Mouse (Mus musculus) gastrocnemius, postnatal 4 days (tissue): Measurements from ENCODE around the gene Fbrs. TPM values are rescaled to one million over a fixed set of nuclear protein-coding genes. Genes with fewer than 3 reads are reported as not detected.
"Not testable (repeated sequence)": the region's sequence is repeated elsewhere in the genome, so short reads cannot be mapped to it uniquely, and the experiment has no call there.

Source experiments
- DNase-seq, 2 experiments: peaks; one replicate each; pipeline ENCODE4 v3.0.0; 2021 to 2022; ENCODE audit warnings: low spot score in 2 of 2, mixed read lengths in 2 of 2
- total RNA-seq, 2 experiments: library from RNA; stranded (reverse); gene quantifications; 2 replicates each; pipeline ENCODE4 v1.2.3; 2021

Gene Fbrs
- total RNA-seq, 2 experiments from 2014 or later: 39.7 to 51.3 TPM

DNA sequence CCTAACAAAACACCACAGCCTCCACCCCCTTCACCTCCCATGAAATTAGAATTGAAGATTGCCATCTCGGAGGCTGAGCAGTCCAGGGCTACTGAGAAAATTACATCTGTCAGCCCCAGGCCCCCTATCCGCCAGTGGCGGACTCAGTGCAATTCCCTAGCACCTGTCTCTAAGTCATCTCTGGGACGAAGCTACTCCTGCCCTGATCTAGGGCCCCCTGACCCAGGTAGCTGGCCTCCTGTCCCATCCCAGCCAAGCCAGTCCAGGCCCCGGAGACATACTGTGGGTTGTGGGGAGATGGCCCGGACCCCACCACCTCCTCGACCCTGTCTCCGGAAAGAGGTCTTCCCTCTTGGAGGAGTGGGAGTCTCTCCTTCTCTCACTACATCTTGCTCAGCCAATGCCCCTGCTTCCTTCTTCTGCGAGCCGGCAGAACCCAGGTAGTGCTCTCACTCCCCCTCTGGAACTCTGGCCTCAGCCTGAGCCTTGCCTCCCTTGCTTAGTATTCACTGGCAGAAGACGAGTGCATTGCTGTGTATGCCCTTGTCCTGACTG is 3.7 kb upstream of the Fbrs start:
- no peak for DNase-seq

DNA sequence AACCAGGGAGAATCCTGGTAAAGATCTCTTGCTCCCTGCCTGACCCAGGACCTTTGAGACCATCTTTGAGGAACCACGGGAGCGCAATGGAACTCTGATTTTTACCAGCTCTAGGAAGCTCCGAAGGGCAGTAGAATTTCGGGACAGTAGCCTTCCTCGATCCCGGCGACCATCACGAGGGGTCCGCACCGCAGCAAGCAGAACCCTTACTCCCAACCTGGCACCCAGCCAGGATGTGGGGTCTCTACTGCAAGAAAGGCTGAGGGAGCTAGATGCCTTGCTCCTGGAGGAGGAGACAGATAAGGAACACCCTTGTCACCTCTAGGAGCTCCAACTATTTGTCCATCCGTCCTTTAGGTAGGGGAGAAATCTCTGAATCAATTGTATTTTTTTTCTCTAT is 2.7 kb upstream of the Fbrs start:
- no peak for DNase-seq

DNA sequence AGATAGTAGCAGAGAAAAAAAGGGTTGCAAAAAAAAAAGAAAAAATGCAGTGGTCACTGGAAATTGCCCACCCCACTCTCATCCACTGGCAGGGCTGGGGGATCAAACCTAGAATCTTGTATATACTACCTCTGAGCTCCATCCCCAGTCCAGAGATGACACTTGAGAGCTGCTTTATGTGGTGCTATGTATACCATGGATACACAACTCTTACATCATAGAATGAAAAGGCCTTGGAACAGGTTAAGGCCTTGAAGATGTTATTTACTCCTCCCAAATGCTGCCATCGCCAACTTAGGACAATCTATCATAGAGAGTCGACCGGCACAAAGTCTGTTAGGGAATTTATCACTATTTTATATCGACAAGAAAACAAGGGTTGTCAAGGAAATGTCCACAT is 2.1 kb upstream of the Fbrs start:
- no peak for DNase-seq

DNA sequence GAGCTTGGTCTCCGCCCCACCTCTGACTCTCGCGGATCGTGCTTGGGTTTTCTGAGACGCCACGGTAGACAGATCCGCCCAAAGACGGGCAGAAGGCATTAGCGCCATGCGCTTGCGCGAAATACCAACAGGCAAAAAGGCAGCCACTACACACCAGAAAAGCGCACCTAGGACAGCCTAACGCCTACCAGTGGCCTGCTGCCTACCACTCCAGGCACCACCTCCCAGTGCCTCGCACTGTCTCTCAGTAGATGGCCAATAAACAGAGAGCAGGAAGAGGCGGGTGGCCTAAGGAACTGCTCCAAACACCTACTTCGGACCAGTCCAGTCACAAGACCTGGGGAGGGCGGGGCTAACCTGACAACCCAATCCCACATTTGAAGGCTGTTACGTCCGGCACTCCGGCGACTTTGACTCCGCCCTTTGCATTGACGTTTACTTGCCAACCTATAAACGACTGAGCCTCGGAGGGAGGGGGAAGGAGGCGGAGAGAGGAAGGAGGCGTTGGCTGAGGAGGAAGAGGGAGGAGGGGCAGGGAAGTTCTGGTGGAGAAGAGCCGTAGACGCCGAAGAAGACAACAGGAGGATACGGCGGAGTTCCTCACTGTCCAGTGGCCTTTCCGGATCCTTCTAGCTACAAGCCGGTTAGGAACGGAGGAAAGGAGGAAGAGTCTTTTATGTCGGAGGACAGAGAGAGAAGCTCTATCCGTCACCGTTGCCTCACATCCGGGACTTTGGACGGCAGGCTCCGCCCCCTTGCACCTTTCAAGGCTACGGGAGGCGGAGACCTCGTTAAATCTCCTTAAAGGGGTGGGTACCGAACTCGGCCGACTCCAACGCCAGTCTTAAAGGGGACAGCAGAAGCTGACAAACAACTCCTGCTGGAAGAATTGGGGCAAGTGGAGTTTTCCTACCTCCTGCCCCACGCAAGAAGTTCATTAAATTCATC is 1.0 kb upstream of the Fbrs start:
- DNase-seq: peak; percentile 92 to 99

DNA sequence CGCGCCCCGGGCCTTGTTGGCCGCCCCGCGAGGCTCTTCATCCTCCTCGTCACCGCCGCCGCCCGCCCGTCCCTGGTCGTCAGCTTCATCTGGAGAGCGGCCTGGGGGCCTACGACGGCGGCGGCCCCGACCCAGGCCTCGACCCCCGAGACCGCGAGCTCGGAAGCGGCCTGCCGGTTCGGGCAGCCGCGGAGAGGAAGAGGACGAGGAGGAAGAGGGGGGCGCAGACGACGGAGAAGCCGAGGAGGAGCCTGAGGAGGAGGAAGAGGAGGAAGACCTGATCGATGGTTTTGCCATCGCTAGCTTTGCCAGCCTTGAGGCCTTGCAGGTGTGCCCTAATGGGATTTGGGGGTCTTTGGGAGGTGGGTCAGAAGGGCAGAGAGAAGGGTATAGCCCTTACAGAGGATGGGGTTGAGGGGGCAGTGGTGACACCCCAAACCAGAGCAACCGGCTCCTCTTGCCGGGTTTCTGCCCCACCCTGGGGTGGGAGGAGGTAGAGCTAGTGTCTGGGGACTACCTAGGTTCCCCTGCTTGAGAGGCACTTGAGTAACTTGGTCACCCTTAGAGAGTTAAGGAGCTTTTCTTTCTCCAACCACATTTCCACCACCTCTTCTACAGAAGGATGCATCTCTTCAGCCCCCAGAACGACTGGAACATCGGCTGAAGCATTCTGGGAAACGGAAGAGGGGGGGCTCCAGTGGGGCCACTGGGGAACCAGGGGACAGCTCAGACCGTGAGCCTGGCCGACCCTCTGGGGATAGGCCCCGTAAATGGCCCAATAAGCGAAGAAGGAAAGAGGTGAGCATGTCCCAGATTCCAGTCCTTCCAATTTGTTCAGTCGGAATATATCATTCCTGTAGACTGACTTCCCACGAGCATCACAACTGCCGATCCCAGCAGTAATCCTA is 573 bp downstream of the Fbrs start:
- no peak for DNase-seq

DNA sequence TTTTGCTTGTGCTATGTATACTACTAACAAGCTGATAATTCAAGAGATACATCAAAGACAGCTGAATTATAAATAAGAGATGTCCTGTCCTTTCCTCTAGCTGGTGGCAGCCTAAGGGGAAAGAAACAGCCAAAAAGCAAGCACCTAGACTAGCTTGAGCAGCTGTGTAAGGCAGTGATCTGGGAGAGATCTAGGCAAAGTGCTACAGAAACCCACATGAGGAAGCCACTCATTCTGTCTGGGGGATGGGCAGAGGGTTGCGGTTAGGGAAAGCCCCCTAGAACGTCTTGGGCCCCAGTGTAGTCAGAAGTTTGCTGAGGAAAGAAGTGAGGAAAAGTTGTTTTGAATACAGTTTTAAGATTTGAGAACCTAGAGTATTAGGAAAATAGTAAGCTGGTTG is 1.3 kb downstream of the Fbrs start:
- no peak for DNase-seq

DNA sequence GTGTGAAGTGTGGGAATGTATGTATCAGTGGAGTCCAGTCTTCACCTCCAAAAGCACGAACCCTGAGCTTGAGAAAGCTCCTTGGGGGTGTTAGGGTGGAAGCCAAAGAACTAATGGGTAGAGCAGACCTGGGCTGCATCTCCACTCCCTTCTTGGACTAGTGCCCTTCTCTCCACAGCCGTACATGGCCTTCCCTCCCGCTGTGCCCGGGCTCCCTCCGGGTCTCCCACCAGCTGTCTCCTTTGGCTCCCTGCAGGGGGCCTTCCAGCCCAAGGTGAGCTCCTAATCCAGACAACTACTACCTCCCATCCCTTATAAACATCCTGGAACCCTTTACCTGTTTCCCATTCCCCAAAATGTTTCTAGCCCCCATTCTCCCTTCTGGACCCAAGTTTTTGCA is 6.4 kb downstream of the Fbrs start:
- DNase-seq: no peak

DNA sequence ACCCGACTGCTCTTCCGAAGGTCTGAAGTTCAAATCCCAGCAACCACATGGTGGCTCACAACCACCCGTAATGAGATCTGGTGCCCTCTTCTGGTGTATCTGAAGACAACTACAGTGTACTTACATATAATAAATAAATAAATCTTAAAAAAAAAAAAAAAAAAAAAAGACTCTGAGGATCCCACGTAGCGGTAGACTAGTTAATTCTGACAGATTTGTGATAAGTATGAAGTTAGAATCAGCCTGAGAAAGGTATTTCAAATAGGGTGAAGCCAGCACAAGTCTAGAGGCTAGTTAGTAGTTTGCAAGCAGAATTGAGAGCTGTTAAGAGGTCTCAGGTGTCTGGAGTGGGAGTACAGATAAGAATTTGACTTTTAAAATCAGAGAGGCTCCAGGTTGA is 9.4 kb downstream of the Fbrs start:
- not testable (repeated sequence) for DNase-seq

DNA sequence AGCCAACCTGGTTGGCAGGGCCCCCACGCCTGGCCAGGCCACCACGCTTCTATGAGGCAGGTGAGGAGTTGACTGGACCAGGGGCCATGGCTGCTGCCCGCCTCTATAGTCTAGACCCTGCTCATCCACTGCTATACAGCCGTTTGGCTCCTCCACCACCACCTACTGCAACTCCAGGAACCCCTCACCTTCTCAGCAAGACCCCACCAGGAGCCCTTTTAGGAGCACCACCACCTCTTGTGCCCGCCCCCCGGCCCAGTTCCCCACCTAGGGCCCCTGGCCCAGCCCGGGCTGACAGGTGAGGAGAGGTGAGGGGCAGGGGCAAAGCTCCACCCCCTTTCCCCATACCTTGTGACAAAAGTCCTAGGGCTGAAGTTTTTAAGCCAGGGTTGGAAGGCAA is 11.0 kb downstream of the Fbrs start:
- no peak for DNase-seq

DNA sequence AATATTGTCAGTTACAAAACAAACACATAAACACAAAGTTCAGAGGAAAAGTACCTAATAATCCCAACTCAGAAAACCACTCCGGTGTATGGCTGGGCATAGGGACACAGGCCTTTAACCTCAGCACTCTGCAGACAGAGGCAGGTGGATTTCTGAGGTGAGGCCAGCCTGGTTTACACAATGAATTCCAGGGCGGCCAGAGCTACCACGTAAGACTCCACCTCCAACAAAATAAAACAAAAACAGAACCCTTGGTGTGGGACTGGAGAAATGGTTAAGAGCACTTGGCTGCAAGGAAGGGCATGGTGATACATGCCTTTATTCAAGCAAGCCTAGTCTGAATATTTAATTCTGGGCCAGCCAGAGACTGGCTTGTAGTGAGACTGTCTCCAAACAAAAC is 12.8 kb downstream of the Fbrs start:
- DNase-seq: no peak

DNA sequence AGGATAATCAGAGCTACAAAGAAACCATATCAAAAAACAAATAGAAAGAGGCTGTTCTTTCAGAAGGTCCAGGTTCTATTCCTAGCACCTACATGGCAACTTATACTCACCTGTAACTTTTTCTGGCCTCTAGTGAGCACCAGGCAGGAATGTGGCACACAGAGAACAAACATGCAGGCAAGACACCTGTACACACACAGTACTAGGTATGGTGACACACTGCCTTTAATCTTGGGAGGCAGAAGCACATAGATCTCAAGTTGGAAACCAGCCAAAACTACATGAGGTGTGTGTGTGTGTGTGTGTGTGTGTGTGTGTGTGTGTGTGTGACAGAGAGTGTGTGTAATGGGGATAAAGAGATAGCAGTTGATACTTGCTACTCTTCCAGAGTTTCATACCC is 15.6 kb downstream of the Fbrs start:
- DNase-seq: no peak

DNA sequence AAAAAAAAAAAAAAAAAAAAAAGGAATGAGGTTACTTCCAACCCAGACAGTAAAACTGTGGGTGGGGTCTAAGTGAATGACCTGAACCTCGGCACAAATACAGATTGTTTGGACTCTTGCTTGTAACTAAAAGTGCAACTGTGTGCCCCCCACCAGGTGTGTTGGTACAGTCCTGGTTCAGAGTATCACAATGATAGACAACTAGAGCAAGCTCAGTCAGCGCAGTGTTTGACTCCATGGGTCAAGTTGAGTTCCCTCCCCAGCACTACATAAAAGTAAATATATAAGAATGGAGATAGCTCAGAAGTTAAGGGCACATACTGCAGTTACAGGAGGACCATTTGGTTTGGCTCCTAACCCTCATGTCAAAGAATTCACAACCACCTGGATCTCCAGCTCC is 18.4 kb downstream of the Fbrs start:
- DNase-seq: no peak

DNA sequence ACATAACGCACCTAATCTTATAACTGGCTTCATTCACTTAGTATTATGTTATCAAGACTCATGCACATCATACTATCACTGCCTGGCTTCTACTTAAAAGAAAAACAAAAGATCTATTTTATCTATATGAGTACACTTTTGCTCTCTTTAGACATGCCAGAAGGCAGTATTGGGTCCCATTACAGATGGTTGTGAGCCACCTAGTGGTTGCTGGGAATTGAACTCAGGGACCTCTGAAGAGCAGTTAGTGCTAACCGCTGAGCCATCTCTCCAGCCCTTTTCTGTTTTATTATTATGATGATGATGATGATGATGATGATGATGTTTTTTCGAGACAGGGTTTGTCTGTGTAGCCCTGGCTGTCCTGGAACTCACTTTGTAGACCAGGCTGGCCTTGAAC is 19.4 kb downstream of the Fbrs start:
- no peak for DNase-seq

DNA sequence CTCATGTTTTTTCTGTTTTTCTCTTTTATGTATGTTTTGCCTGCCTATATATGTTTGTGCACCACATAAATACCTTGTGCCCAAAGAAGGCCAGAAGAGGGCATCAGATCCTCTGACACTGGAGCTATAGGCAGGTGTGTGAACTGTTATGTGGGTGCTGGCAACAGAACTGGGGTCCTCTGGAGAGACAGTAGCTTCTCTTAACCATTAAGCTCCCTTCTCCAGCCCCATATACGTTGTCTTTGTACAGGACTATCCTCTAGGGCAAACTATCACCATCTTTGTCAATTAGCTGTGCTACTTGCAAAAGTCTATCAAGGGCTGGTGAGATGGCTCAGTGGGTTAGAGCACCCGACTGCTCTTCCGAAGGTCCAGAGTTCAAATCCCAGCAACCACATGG is 29.3 kb downstream of the Fbrs start:
- DNase-seq: no peak

DNA sequence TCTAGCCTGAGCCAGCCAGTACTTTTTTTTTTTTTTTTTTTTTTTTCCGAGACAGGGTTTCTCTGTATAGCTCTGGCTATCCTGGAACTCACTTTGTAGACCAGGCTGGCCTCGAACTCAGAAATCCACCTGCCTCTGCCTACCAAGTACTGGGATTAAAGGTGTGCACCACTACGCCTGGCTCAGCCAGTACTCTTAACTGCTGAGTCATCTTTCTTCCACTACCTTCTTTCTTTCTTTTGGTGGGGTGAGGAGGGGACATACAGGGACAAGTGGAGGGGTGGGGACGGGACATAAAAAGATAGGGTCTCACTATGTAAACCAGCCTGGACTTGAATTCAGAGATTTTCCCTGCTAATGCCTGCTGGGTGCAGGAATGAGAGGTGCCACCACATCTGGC is 30.8 kb downstream of the Fbrs start:
- DNase-seq: not testable (repeated sequence)

DNA sequence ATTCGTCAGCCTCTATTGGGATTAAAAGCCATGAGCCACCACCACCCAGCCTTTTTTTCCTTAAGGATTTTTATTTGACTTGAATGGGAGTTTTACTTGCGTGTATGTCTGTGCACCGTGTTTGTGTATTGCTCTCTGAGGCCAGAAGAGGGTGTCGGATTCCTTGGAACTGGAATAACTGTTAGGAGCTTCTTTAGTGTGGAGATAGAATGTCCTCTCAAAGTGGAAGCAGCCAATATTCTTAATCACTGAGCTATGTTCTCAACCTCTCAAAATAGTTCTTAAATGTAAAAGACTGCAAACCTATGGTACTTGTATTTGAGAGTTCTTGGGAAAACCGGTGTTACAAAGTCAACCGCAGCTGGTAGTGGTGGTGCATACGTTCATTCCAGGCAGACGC is 32.2 kb downstream of the Fbrs start:
- DNase-seq: no peak

DNA sequence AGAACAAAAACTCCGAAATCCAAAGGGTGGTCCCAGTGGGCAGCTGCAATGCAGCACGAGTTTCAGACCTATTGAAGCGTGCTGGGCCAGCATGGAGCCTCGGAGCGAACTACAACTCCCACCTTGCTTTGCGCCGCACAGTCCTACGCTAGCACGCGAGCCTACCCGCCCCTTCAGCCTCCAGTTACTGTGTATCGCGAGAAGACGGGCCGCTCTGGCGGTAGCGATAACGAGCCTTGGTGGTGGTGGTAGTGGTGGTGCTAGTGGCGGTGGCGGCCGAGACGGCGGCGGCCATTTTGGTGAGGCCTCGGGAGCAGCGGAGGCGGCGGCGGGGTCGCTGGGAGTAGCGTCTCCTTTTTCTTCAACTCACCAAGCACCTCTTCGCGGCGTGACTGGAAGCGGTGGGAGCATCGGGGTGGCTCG is 32.8 kb downstream of the Fbrs start, which contains the start of gene Srcap:
Gene Srcap, plus strand, starts transcription at position 176 of the 423 bp plus-strand sequence.
- DNase-seq: peak; percentile 84 to 95

DNA sequence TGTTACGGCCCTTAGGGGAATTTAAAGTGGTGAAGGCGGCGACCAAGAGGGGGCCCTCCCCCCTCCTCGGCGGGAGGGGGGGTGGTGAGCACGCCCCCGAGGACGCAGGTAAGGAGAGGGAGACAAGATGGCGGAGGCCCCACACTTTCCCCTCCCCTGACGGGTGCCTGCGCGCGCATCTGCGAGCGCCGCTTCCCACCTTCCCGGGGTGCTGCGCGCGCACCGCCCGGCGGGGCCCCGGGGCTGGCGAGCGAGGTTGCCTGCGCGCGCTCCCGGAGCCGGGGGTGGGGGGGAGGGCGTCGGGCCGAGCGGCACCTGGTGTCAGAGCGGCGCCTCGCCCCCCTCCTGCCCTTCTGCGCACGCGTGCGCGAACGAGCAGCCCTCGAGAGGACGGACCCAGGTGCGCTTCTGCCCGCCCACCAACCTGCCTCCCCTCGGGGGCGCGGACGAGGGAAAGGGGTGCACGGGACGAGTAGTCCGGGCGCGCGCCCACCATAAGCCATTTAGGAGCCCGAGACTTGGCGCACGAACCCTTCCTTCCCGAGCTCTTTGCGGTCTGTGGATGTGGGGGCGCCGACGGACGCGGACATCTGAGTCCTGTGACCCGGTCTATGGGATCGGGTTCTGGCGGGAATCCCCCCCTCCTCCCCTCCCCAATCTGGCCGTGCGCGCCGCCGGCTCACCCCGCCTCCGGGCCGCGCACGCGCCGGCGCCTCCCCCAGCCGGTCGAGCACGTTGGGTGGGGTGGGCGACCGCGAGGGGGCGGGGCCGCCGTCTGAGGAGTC is 33.4 kb downstream of the Fbrs start:
- peak; percentile 90 to 93 for DNase-seq

DNA sequence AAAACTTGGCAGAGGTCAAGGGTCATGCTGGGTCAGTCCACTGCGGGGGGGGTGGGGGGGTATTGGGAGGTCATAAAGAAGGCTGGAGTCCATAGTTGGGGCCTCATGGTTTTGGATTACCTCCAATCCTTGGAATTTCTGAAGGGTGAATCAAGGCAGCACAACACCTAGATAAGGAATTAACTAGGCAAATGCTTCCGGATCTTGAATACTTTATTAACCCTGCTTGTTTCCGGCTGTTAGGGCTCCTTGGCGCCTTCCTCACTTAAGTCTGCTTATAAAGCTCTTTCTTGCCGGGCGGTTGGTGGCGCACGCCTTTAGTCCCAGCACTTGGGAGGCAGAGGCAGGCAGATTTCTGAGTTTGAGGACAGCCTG is 34.0 kb downstream of the Fbrs start:
- DNase-seq: no peak

DNA sequence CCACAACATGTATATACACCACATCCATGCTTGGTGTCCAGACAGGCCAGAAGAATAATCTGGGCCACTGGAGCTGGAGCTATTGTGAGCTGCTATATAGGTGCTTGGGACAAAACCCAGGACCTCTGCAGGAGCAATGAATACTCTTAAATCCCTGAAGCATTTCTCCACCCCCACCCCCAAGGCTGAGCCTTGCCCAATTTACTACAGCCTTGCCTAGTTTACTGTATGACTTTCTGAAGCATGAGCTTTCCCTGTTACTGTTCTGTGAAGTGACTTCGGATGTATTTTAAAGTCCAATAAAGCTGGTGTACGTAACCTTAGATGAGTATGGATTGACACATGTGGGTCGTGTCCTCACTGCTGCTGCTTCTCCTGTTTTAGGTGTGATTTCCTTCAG is 34.8 kb downstream of the Fbrs start:
- DNase-seq: no peak

DNA sequence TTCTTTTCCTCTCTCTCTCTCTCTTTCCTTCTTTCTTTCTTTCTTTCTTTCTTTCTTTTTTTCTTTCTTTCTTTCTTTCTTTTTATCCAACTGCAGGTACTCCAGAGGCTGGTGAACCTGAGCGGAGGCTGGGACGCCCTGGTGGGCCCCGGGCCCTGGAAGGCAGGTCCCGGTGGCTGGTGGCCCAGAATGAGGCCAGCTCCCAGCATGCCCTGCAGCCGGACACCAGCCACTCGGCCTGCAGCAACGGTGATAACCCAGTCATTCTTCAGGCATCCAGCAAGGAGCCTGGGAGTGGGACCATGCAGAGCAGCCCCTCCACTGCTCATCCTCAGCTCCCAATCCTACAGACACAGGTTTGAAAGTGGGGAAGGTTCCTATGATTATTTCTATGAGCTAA is 36.8 kb downstream of the Fbrs start:
- DNase-seq: no peak
